Mouse (Mus musculus) layer of hippocampus, postnatal 25 days (tissue): Measurements from ENCODE around the gene Tnfrsf14. TPM values are rescaled to one million over a fixed set of nuclear protein-coding genes. Genes with fewer than 3 reads are reported as not detected.

Source experiments
- DNase-seq, 2 experiments: peaks; one replicate each; pipeline ENCODE4 v3.0.0; 2022; ENCODE audit warnings: mixed read lengths in 2 of 2, low spot score in 1 of 2; ENCODE audit errors: extremely low spot score in 1 of 2
- total RNA-seq, 2 experiments: library from RNA; stranded (reverse); gene quantifications; 2 replicates each; pipeline ENCODE4 v1.2.3; 2021

Gene Tnfrsf14
- 1 to 10 TPM in 1 of 2 experiments, under 1 TPM in 1; 0.62 to 1.9 TPM for total RNA-seq

GRCm38 (mm10) chr4:154928395-154929087 lies at the start of gene Tnfrsf14:
Gene Tnfrsf14 (minus strand): TSS chr4:154928563.
- DNase-seq, result no peak

- no peak for DNase-seq
Observed at GRCm38 (mm10) chr4:154974163-154974611, 45.8 kb upstream of the Tnfrsf14 start.

GRCm38 (mm10) chr4:154972546-154972945 lies 44.2 kb upstream of the Tnfrsf14 start:
- DNase-seq, result no peak

GRCm38 (mm10) chr4:154967173-154967572 lies 38.8 kb upstream of the Tnfrsf14 start:
- DNase-seq, result peak in 1 of 2 experiments; percentile 70

GRCm38 (mm10) chr4:154965856-154966255 lies 37.5 kb upstream of the Tnfrsf14 start:
- DNase-seq, result no peak

GRCm38 (mm10) chr4:154964581-154965235 lies 36.3 kb upstream of the Tnfrsf14 start:
- DNase-seq, result peak in 1 of 2 experiments; percentile 40

- DNase-seq, result peak; percentile 77 to 86
Observed at GRCm38 (mm10) chr4:154963901-154964580, 35.7 kb upstream of the Tnfrsf14 start, which contains the start of gene Pank4. Gene Pank4 (plus strand): TSS chr4:154964123.

- no peak for DNase-seq
Observed at GRCm38 (mm10) chr4:154963190-154963836, 35.0 kb upstream of the Tnfrsf14 start.

- no peak for DNase-seq
Observed at GRCm38 (mm10) chr4:154962683-154963082, 34.3 kb upstream of the Tnfrsf14 start.

GRCm38 (mm10) chr4:154961911-154962310 lies 33.5 kb upstream of the Tnfrsf14 start:
- DNase-seq, result no peak

- DNase-seq, result peak in 1 of 2 experiments; percentile 48
Observed at GRCm38 (mm10) chr4:154961226-154961738, 32.9 kb upstream of the Tnfrsf14 start.

- DNase-seq, result peak; percentile 48 to 51
Observed at GRCm38 (mm10) chr4:154960690-154961225, 32.4 kb upstream of the Tnfrsf14 start, which contains the start of gene Hes5. Gene Hes5 (plus strand): TSS chr4:154960923.

- DNase-seq, result no peak
Observed at GRCm38 (mm10) chr4:154960021-154960689, 31.8 kb upstream of the Tnfrsf14 start.

GRCm38 (mm10) chr4:154958621-154959020 lies 30.3 kb upstream of the Tnfrsf14 start:
- no peak for DNase-seq

GRCm38 (mm10) chr4:154958171-154958570 lies 29.8 kb upstream of the Tnfrsf14 start:
- peak; percentile 41 to 57 for DNase-seq

- no peak for DNase-seq
Observed at GRCm38 (mm10) chr4:154957289-154957993, 29.1 kb upstream of the Tnfrsf14 start.

- DNase-seq, result no peak
Observed at GRCm38 (mm10) chr4:154956604-154957003, 28.2 kb upstream of the Tnfrsf14 start.

- no peak for DNase-seq
Observed at GRCm38 (mm10) chr4:154952461-154953241, 24.3 kb upstream of the Tnfrsf14 start.
